Mouse (Mus musculus) CD4-positive, CD25-positive, alpha-beta regulatory T cell, adult 4 months (primary cell): Measurements from ENCODE around the gene Abraxas2. TPM values are rescaled to one million over a fixed set of nuclear protein-coding genes. Genes with fewer than 3 reads are reported as not detected.
A peak's percentile ranks its signal among the peaks of the same experiment; 100 is the strongest.

ENCODE experiments used
- ATAC-seq: one replicate; pipeline ENCODE4 v1.8.0; 2017
- polyA plus RNA-seq, 2 experiments: library from polyadenylated mRNA; unstranded; fragments of 100-300 nt; shearing (Covaris generic); gene quantifications; one replicate each; pipeline ENCODE4 v1.2.1; 2017

Gene Abraxas2
- 10 to 100 TPM; 35.2 to 37.9 TPM for polyA plus RNA-seq

DNA sequence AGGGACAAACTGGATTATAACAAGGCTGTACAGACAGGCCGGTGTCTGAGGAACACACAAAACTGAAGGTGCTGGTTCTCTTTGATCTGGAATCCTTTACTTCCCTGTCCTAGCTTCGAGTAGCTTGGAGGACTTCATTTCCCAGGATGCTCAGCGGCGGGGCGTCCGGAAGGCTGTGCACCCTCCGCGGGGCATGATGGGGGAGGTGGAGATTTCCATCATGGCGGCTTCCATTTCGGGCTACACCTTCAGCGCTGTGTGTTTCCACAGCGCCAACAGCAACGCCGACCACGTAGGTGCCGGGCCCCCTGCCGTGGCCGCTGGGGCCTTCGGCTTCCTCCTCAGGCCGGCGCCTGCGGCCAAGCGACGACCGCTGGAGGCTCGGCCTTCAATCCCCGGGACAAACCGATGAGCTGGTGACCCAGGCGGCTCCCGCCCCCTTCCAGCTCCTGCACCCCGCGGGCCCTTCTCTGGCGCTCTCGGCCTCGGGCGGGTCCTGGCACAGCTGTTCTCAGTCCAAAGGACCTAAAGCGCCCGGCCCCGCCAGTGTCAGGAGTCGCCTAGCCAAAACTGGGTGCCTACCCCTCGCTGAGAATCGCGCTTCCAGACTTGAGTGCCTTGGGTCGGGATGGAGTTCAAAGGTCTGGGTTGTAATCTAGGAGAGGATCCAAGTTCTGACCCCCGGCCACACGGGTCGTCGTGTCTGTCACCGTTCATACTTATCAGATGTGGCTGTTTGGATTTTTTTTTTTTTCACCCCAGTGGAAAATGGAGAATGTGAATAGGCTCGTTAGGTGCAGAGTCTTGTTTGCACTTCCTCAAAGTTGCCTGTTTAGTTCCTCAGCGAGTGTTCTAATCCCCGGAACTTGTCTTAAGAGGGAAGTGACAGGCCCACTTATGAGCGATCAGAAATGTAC, at the start of gene Abraxas2:
Gene Abraxas2 (plus strand): TSS at position 184 of the 917 bp plus-strand sequence.
- ATAC-seq, result peak; percentile 98

GRCm38 (mm10) chr7:132809721-132810120, 49.3 kb upstream of the Abraxas2 start:
- ATAC-seq, result no peak

GRCm38 (mm10) chr7:132810368-132810767, 48.7 kb upstream of the Abraxas2 start:
- ATAC-seq, result peak; percentile 1

DNA sequence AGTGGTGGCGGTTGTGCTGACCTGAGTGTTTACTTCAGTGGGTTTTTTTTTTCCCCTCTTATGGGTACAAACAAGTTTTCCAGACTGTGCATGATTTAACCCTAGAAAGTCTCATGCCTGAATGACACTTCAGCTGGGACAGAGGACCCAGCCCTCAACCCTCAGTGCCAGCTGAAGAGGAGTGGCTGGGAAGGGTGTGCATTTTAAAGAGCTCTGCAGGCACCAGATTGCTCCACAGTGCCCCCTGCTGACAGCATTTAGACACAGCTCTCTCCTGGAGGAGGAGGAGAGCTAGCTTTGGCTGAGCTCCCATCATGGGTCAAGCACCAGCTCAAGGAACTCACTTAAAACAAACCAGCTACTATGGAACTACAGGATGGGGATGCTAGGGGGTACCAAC, 48.1 kb upstream of the Abraxas2 start:
- ATAC-seq, result peak; percentile 55

DNA sequence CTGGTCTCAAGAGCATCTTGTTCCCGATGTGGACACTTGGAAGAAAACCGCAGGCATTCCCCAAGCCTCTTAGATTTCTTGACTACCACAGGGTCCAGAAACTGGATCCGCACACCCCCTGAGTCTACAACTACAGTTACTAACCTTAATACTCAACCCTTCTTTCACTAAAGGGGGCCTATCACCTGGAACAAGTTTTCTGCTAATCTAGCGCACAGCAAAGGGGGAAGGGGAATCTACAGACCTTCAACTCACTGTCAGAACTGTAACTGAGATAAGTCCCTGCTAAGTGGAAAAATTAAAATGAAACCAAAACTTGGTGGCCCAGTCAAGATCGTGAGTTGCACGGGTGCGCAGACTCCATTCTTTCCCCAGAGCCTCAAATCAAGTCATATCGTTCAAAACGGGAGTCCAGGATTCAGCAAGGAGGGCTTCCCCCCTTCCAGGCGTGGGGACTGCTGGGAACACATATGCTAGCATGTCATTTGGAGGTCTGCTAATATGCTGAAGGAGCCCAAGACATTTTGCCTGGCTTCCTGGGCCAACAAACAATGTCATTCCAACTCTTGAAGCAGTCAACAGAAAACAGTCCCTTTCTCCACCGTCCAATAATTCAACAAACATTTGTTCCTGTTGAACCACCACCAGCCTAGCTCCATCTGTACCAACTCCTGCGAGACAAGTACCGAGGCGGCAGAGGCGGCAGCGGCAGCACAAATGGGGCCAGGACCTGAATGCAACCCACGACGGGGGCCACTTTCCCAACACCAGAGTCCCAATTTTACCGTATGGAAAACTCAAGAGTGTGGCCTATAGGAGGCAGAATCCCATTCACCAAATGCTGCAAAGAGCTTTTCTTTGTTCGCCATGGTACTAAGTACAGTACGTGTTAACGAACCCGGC, 47.1 kb upstream of the Abraxas2 start:
- peak; percentile 53 for ATAC-seq

DNA sequence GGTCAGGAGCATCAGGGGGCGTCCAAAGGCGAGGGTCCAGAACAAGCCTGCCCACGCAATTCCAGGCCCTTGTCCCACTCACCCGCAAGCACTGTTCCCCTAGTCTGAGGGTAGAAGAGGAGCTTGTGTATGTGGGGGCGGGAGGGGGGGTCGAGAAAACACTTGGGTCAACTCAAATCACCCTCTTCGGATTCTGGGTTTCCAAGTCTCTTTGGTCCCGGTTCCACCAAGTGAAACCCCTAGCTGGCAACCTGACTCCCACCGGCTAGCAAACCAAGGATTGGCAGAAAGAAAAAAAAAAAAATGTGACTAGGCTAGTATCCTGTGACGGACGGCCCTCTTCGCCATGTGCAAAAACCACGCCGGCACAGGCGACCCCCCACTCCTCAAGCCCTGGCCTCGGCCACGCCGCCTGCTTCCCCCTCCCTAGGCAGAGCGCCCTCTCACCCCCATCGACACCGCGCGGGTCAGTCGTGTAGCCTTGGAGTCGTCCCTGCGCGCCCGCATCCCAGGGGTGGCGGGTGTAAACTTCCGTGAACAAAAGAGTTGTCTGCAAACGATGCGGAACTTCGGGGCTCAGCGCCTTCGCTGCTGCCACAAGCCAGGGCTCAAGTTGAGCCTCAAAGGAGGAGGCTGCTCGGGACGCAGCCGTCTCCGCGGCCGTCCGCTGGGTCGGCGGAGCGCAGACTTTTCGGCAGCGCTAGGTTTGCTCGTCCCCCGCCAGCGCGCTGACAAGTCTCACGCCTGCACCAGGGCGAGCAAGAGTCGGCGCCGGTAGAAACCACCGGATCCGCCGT, 46.2 kb upstream of the Abraxas2 start:
- peak; percentile 0 for ATAC-seq

DNA sequence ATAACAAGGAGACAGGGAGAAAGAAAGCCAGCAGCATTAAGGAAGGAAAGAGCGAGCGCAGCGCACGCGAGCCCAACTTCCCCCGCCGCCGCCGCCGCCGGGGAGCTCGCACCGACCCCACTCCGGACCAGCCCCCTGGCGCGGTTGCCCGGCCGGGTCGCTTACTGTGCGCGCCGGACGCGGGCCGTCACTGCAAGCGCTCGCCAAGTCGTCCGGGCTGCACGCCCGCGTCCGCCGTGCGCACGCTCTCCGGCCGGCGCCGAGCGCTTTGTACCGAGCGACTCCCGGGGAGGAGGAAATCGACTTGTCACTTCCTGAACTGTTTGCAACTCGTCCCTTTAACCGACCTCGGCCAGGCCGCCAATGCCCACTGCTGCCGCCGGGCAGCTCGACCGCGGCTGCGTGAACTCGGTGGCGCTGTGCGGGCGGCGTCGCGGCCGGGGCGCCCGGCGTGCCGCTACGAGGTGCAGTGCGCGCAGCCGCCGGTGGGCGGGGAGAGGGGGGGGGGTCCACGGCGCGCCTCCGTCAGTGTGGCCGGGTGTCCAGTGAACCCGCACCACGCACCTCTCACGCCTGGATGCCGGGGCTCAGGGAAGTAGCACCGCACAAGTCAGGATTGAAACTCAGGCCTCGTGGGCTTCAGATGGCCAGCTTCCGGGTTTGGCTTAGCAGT, 45.5 kb upstream of the Abraxas2 start, which contains the start of gene Fam53b:
Gene Fam53b (minus strand): TSS at position 471 of the 673 bp plus-strand sequence.
- ATAC-seq, result peak; percentile 16

DNA sequence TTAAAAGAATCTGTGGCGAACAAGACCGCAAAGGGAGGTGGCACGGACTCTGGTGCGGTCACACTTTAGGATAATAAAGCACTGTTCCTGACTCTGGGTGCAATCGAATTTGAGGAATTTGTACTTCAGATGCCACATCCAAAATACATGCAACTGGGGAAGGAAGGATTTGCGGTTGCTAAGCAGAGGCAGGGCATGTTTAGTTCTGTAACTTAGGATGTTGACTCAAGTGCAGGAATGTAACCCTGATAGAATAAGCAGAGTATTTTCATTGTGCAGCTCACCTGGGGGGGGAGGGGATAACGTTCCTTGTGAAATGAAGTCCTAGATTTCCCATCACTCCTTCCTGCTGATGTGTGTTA, 45.0 kb upstream of the Abraxas2 start:
- ATAC-seq, result peak; percentile 3

DNA sequence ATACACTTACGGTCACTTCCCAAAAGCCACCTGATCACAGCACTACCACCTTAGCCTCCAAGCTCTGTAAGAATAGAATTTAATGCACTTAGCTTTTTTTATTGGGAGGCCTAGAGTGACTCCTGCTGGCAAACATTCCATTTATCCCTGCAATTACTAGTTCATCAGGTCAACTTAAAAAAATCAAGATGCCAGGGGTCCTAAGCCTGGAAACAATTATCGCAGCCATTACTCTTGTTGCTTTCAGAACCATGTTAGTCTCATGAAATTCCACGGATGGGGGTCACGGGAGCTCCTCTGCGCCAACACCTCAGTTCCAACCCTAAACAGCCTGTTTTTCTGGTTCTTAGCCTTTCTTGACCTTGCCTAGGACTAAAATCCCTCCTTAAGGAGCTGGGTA, 43.9 kb upstream of the Abraxas2 start:
- no peak for ATAC-seq

DNA sequence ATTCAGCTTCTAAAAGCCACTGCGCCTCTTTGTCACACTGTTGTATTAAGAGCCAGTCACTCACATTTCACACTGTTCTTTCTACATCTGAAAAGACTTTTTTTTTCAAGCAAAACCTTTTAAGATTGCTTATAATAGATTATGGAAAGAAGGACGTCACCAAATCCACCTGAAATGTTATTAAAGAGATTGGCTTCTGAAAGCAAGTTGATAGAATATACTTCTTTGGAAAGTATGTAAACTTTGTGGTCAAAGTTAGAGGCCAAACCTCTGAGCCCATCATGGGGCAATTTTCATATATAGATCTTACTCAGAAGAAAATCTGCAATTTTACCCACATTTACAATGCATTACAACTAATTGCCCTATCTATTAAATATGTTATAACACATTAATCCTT, 42.5 kb upstream of the Abraxas2 start:
- ATAC-seq, result no peak

DNA sequence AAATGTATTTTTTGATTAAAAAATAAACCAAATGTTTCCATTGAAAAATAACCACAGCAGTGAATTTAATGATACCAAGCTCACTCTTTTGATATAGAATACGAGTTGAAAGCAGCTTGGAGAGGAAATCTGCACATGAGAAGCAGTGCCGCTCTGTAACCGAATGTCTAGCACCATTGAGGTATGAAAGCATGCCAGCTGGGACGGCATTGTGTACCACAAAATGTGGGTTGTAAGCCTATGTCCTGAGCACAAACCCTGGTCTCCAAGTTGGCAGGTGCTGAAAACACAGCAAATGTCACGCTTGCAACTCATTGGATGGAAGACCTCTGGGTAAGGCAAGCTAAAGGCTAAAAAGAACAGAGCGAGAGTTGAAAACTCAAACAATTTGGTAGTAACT, 42.0 kb upstream of the Abraxas2 start:
- no peak for ATAC-seq

- ATAC-seq, result no peak
Observed at GRCm38 (mm10) chr7:132820692-132821091, 38.3 kb upstream of the Abraxas2 start.

DNA sequence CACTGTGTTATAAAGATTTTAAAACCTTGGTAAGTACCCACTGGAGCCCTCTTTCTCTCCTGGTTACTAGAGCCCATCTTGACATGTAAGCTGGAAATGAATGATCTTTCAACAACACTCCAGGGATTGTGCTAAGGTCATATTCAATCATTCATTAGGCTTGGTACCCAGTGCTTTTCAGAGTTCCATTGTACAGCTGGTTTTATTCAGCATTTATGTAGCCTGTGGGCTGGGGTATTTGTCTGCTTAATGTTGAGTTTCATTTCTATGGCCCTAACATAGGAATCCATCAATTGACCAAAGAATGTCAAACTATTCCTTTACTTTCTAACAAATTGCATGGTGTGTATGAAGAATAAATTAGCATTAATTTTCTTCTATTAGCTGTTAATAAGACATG, 35.2 kb upstream of the Abraxas2 start:
- no peak for ATAC-seq

- peak; percentile 75 for ATAC-seq
Observed at GRCm38 (mm10) chr7:132824346-132825022, 34.5 kb upstream of the Abraxas2 start.

DNA sequence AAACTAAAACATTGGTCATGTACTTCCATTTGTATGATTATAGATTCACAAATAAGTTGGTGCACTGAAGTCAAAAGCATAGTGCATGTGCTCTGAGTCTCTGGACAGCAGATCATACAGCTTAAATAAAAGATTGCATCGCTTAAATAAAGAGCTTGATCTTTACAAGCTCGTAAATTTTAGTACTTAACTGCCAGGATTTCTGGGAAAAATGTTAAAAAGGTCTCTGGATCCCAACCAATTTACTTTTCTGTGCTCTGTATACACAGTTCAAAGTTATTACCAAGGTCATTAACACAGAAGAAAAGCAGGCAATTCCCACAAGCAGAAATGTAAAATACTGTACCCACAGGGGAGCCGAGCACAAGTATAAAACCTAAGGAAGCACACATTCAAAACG, 28.1 kb upstream of the Abraxas2 start:
- no peak for ATAC-seq

DNA sequence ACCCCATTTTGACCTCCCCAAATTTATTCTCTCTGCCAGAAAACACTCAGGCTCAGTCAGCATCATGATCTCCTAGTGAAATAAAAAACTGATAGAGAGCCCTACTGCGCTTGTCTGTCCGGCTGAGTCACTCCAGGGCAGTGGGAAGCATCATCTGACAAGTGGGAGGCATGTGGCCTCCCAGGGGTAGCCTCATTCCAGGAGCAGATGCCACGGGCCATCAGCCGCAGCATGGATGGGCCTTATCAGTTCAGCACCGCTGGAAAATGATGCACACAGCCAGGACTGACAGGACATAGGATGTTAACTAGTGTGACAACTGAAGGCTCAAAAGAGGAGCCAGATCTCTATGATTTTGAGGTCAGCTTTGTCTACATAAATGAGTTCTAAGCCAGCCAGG, 17.7 kb upstream of the Abraxas2 start:
- ATAC-seq, result no peak

- ATAC-seq, result no peak
Observed at GRCm38 (mm10) chr7:132842455-132842854, 16.6 kb upstream of the Abraxas2 start.

DNA sequence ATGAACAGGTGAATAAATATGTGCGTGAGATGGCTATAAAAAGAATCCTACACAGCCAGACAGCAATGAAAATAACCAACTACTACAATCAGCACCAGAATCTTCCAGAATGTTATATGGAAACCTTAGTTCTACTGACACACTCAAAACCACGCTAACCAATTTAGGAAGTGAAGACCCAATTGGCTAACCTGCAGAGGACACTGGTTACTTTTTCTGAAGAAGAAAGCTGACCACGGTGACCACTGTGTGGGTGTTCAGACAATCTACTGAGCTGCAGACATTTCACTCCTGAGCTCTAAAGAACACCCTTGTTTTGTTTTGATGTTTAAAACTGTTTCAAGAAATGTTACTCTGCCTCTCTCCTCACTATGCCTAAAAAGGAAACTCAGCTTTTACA, 15.9 kb upstream of the Abraxas2 start:
- ATAC-seq, result no peak

GRCm38 (mm10) chr7:132852173-132852844, 6.7 kb upstream of the Abraxas2 start, which contains the start of gene Eef1akmt2:
Gene Eef1akmt2, minus strand, starts transcription at chr7:132852673.
- peak; percentile 89 for ATAC-seq

GRCm38 (mm10) chr7:132853361-132853760, 5.7 kb upstream of the Abraxas2 start:
- ATAC-seq, result no peak

DNA sequence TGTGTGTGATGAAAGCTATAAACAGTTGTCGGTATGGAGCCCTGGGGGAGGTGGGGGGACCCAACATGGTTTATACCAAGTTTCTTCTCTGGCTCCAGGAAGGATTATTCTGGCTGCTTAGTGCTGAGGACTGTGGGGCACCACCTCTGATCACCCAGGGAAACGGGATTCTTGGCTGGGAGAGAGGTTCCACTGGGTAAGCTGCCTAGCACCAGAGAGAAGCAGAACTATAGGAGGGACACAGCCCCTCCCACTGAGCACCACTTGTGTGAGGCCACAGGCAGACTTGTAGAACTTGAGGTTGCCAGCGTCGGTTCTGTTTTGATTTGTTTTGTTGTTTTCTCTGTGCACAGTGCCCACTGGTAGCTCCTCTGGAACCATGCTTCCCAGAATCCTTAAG, 5.1 kb upstream of the Abraxas2 start:
- ATAC-seq, result no peak
